Comparison of ENCODE assay signal across 31 mouse cellular contexts in genomic region chr1:172701381-172701780, GRCm38 (mm10). TPM values are rescaled to one million over a fixed set of nuclear protein-coding genes. Genes with fewer than 3 reads are reported as not detected.
"Had no signal": no experiment of that assay in that cellular context is flagged by ENCODE, and none has a peak within 500 bp of the region (broad histone marks: within the 10 kb centered on the region; RNA-seq: fewer than 3 reads in every experiment).

No protein-coding gene starts in this region.

- H3K36me3 ChIP-seq: heart, embryonic 13.5 days; heart, embryonic 15.5 days; hindbrain, embryonic 10.5 days; hindbrain, embryonic 13.5 days; hindbrain, embryonic 15.5 days; kidney, embryonic 15.5 days; limb, embryonic 13.5 days; limb, embryonic 15.5 days; liver, embryonic 12.5 days had no signal

- H3K9ac ChIP-seq: heart, embryonic 13.5 days; heart, embryonic 15.5 days; hindbrain, embryonic 13.5 days; hindbrain, embryonic 15.5 days; kidney, embryonic 15.5 days; limb, embryonic 13.5 days; limb, embryonic 15.5 days; liver, embryonic 12.5 days; liver, embryonic 14.5 days had no signal

- DNase-seq: gastrocnemius, adult 2 months; gastrocnemius, postnatal 10 days; gastrocnemius, postnatal 25 days; heart, adult 11 months; heart, adult 2 months; heart, postnatal 14 days; heart, postnatal 4 days; kidney, adult 11 months; kidney, postnatal 14 days; layer of hippocampus, adult 9-11 months; layer of hippocampus, postnatal 36 days; left cerebral cortex, postnatal 4 days had no signal

- H3K4me1 ChIP-seq: heart, embryonic 13.5 days; heart, embryonic 15.5 days; hindbrain, embryonic 10.5 days; hindbrain, embryonic 13.5 days; hindbrain, embryonic 15.5 days; kidney, embryonic 15.5 days; limb, embryonic 15.5 days; liver, embryonic 12.5 days had no signal

- H3K27ac ChIP-seq: gastrocnemius, adult 2 months; heart, adult 2 months; heart, embryonic 13.5 days; heart, embryonic 15.5 days; hindbrain, embryonic 10.5 days; hindbrain, embryonic 13.5 days; hindbrain, embryonic 15.5 days; hindbrain, postnatal 0 days; kidney, embryonic 15.5 days; kidney, postnatal 0 days; limb, embryonic 13.5 days; limb, embryonic 15.5 days; liver, embryonic 12.5 days; liver, embryonic 14.5 days had no signal

- H3K9me3 ChIP-seq: heart, embryonic 13.5 days; heart, embryonic 15.5 days; hindbrain, embryonic 10.5 days; hindbrain, embryonic 13.5 days; hindbrain, embryonic 15.5 days; kidney, embryonic 15.5 days; limb, embryonic 13.5 days; limb, embryonic 15.5 days; liver, embryonic 12.5 days had no signal

- H3K4me3 ChIP-seq: gastrocnemius, adult 2 months; heart, adult 2 months; heart, embryonic 13.5 days; heart, embryonic 15.5 days; hindbrain, embryonic 10.5 days; hindbrain, embryonic 13.5 days; hindbrain, embryonic 15.5 days; kidney, embryonic 15.5 days; limb, embryonic 13.5 days; limb, embryonic 15.5 days; liver, embryonic 12.5 days had no signal

RNA-seq across cellular contexts. Expression of gene Crp, which starts 3.5 kb away (rescaled TPM):
- total RNA-seq: gastrocnemius, postnatal 25 days; heart, adult 2 months; heart, postnatal 14 days; heart, postnatal 4 days; hindbrain, postnatal 0 days; layer of hippocampus, adult 18-20 months; layer of hippocampus, adult 8-10 months; layer of hippocampus, postnatal 14 days; layer of hippocampus, postnatal 36 days; left cerebral cortex, adult 18-20 months; left cerebral cortex, adult 8-10 months; left cerebral cortex, postnatal 10 days; left cerebral cortex, postnatal 25 days; left cerebral cortex, postnatal 4 days had no signal
